Mouse (Mus musculus): ENCODE measurements around the gene Flt1.

Flt1 gene

DNA sequence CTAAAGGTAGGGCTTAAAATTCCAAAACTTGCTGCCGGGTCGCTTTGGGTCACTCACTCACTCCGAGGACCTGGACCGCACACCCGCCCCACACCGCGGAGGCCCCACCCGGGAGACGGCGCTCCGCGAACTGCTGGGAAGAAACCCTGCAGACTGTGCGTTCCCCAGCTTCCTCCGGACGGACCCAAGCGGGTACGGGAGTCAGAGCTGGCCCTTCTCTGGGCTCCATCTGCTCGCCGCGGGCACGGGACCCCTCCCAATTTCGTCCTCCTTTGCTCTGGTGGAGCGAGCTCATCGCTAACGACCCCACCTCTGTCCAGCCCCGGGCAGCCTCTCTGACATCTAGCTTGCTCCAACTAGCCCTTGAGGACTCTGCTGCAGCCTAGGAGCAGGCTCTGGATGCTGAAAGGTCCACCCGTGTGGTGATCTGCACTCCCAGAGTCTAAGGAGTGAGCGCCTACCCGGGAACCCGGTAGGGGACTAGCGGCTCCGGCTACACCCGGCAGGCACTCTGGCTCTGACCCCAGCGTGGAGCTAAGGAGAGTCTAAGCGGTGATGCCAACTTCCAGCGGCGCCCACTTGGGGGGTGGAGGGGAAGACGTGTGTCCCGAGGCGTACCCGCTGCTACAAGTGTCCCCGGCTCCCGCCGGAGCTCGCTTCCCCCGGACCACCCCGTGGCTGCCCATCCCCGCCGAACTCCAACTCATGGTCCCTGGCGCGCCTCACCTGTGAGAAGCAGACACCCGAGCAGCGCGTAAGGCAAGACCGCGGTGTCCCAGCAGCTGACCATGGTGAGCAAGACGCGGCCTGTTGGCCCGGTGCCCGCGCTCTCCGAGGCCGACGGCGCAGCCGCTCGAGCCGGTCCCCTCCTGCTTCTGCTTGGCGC, 623 bp downstream of the Flt1 start:
- CTCF ChIA-PET = no interaction called here

DNA sequence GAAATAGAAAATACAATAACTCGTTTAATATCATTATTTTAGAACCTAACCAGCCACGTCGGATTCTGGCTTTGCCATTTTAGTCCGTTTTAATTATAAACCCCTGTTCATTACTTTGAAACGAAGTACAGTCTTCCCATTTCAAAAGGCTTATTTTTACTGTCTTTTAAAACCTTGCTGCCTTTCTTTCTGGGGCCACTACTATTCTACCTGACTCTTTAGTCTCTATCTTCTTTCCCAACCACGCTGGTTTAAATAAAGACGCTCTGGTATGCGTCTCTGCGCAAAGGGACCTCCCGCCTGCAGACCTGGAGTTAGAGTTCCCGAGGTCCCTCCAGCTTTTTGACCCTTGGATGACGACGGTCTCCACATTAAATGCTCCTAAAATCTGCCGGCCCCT, 1.4 kb downstream of the Flt1 start:
- CTCF ChIA-PET = interaction anchor here (0.7 kb wide), 1 partner anchor 429 kb away, joined by 3 read pairs; no protein-coding TSS in a partner anchor

DNA sequence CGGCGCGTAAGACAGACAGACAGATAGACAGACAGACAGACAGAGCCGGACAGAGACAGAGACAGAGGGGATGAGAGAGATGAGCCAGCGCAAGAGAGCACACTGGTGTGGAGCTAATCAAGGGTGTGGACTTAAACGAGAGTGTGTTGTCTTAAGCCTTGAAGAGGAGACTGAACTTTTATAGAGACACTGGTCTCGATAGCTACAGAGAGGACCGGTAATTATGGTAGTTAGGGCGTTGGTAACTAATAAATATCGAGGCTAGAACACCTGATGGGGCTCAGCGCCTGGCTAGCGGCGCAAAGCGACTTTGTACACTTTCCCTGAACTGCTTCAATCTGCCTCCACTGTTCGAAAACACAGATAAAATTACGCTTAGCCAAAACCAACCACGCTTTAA, 2.0 kb downstream of the Flt1 start:
- CTCF ChIA-PET = interaction anchor here (0.7 kb wide), 1 partner anchor 429 kb away, joined by 3 read pairs; no protein-coding TSS in a partner anchor

- CTCF ChIA-PET = no interaction called here
These were observed 4.4 kb downstream of the Flt1 start for GRCm38 (mm10) chr5:147721438-147721837.

DNA sequence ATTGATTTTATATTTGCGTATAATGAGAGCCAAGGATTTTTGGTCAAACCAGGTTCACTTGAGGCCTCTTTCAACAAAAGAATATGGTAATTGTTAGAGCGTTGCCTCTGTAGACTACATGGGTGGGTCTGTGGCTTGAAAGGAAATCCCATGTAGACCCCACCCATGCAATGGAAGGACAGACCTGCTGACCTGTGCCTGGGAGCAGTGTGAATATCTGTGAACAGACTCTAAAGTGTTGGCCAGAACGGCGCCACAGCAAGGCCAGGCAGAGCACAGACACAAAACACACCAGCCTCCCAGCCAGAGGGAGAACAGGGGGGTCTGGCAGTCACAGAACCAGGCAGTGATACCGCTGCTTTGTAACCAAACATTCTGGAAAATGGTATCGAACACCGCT, 7.5 kb downstream of the Flt1 start:
- CTCF ChIA-PET = no interaction called here

GRCm38 (mm10) chr5:147716697-147717217, 9.1 kb downstream of the Flt1 start:
- CTCF ChIA-PET = no interaction called here

DNA sequence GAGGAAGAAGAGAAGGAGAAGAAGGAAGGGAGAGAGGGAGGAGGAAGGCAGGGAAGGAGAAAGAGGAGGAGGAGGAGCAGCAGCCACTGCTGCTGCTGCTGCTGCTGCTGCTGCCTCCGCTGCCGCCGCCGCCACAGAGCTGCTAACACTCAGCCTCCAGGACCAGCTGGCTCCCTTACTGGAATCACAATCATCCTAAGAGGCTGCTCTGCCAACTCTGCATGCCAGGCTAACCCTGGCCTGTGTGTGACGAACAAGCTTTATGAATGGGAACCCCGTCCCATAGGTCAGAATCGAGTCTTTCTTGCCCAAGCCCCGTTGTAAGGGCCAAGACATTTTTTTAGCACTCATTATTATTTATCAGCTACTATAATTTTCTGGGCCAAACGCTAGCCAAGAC, 9.5 kb downstream of the Flt1 start:
- CTCF ChIA-PET = interaction anchor here (0.5 kb wide), 1 partner anchor 866 kb away, joined by 9 read pairs; no protein-coding TSS in a partner anchor

DNA sequence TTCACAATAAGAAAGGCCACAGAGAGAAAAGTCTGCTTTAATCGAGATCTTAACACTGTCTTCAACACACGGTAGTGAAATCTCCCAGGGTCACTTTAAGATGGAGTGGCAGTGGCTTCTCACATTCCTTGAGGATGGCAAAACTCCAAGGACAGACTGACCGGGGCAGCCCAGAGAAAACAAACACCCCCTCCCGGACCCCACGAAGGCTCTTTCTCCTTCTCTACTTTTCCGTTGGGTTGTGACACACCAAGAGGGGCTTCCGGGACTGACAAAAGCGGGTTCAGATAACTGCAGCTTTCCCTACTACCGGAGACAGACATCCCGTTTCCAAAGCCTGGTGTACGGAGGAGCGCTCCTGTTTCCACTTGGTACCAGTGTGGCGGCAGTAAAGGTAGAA, 10.4 kb downstream of the Flt1 start:
- CTCF ChIA-PET = no interaction called here

- CTCF ChIA-PET = no interaction called here
These were observed 17.3 kb downstream of the Flt1 start for GRCm38 (mm10) chr5:147708500-147708899.

GRCm38 (mm10) chr5:147707479-147707878, 18.3 kb downstream of the Flt1 start:
- CTCF ChIA-PET = no interaction called here

DNA sequence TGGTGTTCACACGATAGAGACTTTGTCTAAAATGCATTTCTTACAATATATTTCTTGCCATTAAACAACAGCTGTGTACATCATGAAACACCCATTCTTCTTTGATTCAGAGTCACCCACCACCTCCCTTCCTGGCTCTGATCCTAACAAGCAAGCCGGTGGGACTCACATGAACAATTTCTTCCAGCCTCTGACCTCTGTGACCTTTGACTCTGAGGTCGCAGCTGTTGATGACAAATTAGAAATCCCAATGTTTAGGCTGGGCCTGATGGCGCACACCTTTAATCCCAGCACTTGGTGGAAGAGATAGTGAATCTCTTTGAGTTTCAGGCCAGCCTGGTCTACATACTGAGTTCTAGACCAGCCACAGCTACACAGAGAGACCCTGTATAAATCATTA, 20.9 kb downstream of the Flt1 start:
- CTCF ChIA-PET = no interaction called here

DNA sequence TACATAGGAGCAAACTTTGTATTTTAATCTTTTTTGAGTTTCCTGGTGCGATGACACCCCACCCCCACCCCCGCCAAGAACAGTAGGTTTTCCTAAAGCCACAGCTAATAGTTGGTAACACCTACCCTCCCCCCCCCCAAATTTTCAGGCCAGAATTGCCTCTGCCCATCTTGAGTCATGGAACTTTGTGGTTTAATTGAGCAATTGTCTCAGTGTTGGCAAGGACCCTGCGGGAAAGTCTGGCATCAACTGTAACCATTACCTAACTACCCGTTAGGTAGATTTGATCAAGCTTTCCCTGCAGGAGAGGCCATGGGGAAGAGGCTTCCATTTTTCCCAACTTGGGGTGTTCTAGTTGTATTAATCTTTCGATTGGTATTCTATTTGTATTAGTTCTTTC, 23.4 kb downstream of the Flt1 start:
- CTCF ChIA-PET = interaction anchor here (0.6 kb wide), 1 partner anchor 234 kb away, joined by 5 read pairs; no protein-coding TSS in a partner anchor

GRCm38 (mm10) chr5:147701024-147701423, 24.8 kb downstream of the Flt1 start:
- CTCF ChIA-PET = no interaction called here

DNA sequence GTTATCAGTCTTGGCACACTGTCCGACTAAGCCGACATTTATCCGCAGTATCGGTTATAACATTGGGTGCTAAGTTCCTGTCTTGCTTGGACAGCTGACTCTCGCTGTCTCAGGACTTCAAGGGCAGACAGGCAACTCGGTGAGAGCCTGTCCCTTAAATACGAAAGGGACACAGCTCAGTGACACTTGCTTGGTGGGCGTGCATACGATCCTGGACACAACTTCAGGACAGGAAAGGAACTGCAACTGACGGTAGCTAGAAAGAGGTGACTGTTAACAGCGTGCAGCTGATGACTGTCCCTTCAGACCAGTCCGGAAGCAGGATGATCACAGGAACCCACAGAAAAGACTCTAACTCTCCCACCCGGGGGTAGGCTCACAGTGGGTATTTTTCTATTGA, 27.8 kb downstream of the Flt1 start:
- CTCF ChIA-PET = no interaction called here

GRCm38 (mm10) chr5:147697165-147697564, 28.6 kb downstream of the Flt1 start:
- CTCF ChIA-PET = no interaction called here

- CTCF ChIA-PET = no interaction called here
These were observed 33.2 kb downstream of the Flt1 start for GRCm38 (mm10) chr5:147692622-147693021.

DNA sequence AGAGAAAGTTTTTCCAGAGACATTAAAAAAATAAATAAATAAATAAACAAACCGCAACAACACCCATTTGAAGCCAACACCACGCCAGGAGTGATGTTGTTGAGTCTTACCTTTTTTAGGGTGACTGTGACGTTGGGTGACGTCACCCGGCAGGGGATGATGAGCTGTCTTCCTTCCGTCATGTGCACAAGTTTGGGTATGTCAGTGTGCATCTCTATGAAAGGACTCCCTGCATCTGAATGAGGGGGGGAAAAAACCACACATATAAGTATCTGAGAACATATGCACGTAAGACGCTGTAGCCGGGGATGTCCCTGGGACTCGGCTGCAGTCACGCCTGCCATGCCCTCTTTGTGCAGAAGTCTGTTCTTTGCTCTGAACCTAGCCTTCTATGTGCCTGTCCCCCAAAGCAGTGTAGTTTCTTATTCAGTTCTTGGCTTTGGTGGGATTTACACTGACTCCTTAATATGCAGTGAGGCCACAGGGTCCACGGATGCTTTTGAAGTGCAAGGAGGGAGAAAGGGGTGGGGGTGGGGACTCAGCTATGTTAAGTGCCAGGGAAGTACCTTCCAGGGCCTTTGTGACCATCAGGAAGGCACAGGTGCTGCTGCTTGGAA, 42.0 kb downstream of the Flt1 start:
- CTCF ChIA-PET = no interaction called here

DNA sequence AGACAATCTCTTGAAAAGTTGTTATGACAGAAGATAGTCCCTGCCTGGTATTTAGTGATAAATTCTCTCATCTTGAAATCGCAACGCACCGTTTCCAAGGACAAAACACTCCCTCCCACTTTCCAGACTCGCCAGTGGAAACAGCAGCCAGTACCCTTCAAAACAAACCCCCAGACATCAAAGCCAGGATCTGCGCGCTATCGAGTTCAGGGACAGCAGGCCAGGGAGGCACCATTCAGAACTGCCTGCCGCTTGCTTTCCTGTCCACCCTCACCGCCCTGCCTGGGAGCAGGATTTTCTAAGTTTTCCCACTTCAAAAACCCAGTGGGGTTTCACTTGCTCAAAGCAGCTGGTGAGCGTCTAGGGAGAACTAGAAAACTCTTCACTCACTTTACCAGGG, 44.6 kb downstream of the Flt1 start:
- CTCF ChIA-PET = no interaction called here

- CTCF ChIA-PET = no interaction called here
These were observed 45.1 kb downstream of the Flt1 start for GRCm38 (mm10) chr5:147680711-147681110.

DNA sequence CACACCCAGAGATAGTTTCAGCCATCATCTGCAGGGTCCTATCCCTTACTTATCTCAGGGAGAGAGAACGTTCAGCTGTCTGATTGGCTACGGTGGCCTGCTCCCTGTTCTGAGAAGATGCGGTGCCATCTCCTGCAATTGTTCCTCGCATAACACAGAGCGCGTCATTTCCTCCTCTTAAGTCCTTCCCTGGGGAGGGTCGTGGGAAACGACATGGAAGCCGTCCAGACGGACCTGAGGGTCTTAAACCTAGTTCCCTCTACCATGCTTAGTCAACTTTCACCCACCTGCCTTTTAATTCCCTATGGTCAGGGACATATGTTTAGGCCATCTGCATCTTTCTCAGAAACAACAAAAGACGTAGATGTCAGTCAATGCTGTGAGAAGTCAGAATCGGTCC, 46.5 kb downstream of the Flt1 start:
- CTCF ChIA-PET = no interaction called here

GRCm38 (mm10) chr5:147675791-147676190, 50.0 kb downstream of the Flt1 start:
- CTCF ChIA-PET = no interaction called here

DNA sequence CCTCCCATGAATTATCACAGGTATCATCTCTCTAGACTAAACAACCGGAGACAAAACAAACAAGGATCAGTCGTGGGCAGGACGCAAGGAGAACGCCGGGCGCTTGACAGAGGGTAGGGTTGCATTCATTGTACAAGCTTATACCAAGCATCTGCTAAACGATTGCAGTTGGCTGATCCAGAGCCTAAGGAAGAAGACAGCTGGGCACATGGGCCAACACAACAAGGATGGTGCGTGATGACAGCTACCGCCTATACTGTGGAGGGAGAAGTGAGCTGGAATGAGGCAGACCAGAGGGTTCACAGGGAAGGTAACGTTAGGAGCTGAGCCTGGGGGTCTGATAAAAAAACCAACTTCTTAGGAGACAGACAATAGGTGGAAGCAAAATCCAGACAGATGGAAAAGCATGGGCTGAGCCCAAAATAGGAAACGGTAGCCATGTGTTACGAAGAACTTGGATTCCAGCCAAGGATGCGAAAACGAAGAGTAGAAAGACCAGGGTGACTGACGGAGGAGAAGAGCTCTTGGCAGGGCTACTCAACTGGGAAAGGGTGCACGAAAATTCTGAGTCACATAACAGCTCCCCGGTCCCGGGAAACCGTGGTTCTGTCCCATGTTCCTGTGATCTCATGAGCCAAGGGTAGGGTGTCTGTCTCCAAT, 53.9 kb downstream of the Flt1 start:
- CTCF ChIA-PET = no interaction called here

All from spleen, embryonic (tissue).